Mouse (Mus musculus): ENCODE results near the gene Kcnh1.

DNA sequence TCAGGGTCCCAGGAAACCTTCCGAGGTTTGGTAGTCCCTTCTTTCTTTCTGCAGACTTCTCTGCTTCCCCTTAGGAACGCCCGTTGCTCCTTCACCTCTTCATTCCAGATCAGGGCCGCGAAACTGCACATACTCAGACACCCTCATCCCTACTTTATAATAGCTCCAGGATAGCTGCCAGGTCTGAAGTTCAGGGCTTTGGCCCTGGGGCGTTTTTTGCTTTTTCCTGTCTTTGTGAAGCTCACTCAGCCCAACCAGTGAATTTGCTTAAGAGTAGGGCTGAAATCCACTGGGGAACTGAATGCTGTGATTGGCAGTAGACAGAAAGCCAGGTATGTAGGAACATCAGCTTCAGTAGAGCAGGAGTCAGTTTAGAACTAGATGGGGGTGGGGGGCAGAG is 287.0 kb downstream of the Kcnh1 start:
- TF ChIP-seq CTCF (IDR thresholded peaks at IDR 0.05; ENCODE audit: low read depth, low read length) (no peak), EP300 (IDR thresholded peaks at IDR 0.05; ENCODE audit: insufficient read depth, low read depth, low read length) (no peak)

Measured in ES-Bruce4 (cell line).